Mouse (Mus musculus): ENCODE data around the gene Caprin1. TPM values are rescaled to one million over a fixed set of nuclear protein-coding genes. Genes with fewer than 3 reads are reported as not detected.

Gene Caprin1
- total RNA-seq, 2 experiments from 2014 or later = 228 to 246 TPM

- DNase-seq = peak; percentile 52 to 65
- intact Hi-C loops (cut with DNase I) = no loop called here
These were observed 53.9 kb downstream of the Caprin1 start for GRCm38 (mm10) chr2:103743536-103743935.

DNA sequence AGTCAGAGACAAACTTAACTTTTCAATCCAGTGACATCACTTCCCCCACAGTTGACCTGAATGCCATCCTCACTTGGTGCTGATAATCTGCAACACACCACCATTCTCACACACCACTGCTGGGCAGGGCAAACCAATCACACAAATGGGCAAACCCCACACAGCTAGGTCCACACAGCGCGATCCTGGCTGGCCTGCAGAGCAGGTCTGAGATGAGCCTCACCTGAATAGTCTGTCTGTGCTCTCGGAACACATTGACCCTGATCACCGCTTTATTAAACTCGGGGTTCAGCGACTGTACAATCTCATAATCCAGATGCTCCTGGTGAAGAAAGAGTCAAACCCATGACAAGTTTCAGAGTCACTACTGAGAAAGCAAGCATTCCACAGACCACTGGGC is 54.6 kb downstream of the Caprin1 start:
- intact Hi-C loops (cut with DNase I) = no loop called here
- no peak for DNase-seq

DNA sequence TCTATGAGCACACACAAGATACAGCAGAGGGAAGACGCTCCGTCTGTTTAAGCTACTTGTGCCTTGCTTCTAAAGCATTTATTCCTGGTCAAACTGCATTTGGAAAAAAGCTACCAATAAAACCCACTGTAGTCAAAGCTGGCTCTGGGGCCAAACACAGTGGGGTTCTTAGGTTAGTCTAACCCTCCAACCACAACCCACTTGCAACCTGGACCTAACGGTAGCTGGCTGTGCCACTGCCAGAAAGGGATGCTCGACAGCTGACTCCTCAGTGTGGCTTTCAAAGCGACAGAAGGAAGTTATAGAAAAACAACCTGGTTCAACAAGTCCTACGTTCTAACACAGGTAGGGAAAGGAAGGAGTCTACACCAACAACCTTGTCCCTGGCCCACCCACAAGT is 66.0 kb downstream of the Caprin1 start:
- intact Hi-C loops (cut with DNase I) = no loop called here
- DNase-seq = no peak

GRCm38 (mm10) chr2:103730999-103731398 is 66.5 kb downstream of the Caprin1 start:
- intact Hi-C loops (cut with DNase I) = no loop called here
- DNase-seq = no peak

GRCm38 (mm10) chr2:103728027-103728540 is 69.4 kb downstream of the Caprin1 start:
- intact Hi-C loops (cut with DNase I) = no loop called here
- DNase-seq = no peak

DNA sequence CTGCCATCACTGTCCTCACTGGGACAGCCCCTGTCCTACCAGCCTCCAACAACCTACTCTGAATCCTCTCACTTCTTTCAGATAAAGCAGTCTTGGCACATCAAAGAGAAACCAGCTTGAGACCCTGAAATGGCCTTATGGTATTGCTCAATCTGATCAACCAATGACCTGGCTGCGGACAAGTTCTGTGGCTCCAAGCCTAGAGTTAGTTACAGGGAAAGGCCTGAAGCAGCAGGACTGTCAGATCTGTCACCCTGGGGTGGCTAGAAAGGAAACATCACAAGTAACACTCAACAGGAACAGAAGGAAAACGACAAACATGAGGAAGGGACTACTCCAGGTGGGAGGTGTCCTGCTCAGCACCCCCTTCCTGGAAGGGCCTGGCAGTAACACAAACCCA is 72.9 kb downstream of the Caprin1 start:
- no peak for DNase-seq
- intact Hi-C loops (cut with DNase I) = no loop called here

- no peak for DNase-seq
- intact Hi-C loops (cut with DNase I) = loop anchor here (1.0 kb wide), 1 partner anchor 154 kb away; no protein-coding TSS in a partner anchor
These were observed 78.2 kb downstream of the Caprin1 start for GRCm38 (mm10) chr2:103719292-103719646.

DNA sequence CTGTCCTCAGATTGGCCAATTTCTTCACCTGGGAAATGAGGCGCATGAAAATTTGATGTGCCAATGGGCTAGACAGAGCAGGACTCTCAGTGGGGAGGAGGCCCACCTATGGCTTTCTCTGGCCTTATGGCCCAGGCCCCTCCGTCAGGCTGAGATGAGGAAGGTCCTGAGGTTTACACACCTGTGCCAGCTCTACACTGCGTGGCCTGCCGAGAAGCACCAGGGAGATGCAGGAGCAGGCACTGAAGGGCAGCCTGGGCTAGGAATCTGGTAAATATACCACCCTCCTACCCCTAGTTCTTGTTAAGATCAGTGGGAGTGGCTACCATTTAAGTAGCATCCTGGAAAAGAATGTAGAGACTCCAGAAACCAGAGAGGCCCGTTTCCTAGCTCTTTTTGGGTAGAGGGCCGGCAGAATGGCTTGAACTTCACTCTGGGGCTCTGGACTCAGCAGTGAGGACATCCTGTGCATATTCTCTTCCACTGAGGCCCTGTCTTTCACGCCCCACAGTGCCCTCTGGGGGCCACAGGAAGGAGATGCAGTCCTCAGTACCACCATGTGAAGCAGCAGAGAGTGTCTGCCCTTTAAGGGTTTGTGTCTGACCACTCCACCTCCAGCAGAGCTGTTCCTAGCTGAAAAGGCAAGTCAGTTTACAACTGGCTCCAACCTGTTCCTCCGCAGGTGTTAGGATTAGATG is 78.7 kb downstream of the Caprin1 start:
- peak; percentile 87 for DNase-seq
- intact Hi-C loops (cut with DNase I) = loop anchor here (1.0 kb wide), 1 partner anchor 153 kb away; no protein-coding TSS in a partner anchor

DNA sequence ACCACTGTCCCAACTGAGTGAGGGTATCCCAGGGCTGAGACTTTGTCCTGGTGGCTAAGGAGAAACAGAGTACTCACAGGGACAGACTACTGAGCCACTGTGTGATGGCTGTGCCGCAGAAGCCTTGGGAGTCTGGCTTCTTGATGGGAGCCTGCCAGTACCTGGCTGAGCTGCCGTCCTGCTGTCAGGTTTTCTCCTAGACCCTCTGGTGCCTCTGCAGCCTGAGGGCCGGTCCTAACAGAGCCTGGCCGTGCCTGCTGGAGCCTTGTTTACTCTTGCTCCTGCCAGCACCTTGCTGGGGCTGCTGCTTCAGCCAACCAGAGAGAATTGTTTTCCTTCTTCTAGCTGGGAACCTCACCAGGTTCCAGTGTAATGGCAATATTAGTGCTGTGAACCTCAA is 83.0 kb downstream of the Caprin1 start:
- intact Hi-C loops (cut with DNase I) = no loop called here

GRCm38 (mm10) chr2:103713831-103714230 is 83.6 kb downstream of the Caprin1 start:
- no peak for DNase-seq
- intact Hi-C loops (cut with DNase I) = no loop called here

More for the DNA sequence above, 83.0 kb downstream of the Caprin1 start:
- no peak for DNase-seq

Small RNA genes lying within 50 kb of the gene (microRNA-seq; reads per million reads assigned to microRNA genes)
- 0 reads per million in 2 experiments for gene Gm22757
- gene Gm22761 = 0 reads per million in 2 experiments

Other genes with a start within 250 kb of the Caprin1 start
- 10 to 100 TPM; 21.1 to 27.6 TPM for gene Abtb2, start 231.3 kb downstream of the Caprin1 start, total RNA-seq (2021)
- 10 to 100 TPM; 17.6 to 20.7 TPM for gene Nat10, start 36.4 kb downstream of the Caprin1 start, total RNA-seq (2021)
- 10 to 100 TPM; 20.8 to 25.1 TPM for gene Lmo2, start 160.3 kb upstream of the Caprin1 start, total RNA-seq (2021)
- gene Fbxo3, start 230.1 kb upstream of the Caprin1 start, total RNA-seq (2021) = 10 to 100 TPM; 47.6 to 53.3 TPM
- not detected for gene 4931422A03Rik, start 230.7 kb upstream of the Caprin1 start, total RNA-seq (2021)